Mouse (Mus musculus) brain, embryonic 14.5 days (tissue): ENCODE results near the gene Mettl7a1. TPM values are rescaled to one million over a fixed set of nuclear protein-coding genes. Genes with fewer than 3 reads are reported as not detected.
"Not testable (repeated sequence)": the region's sequence is repeated elsewhere in the genome, so short reads cannot be mapped to it uniquely, and the experiment has no call there.

ENCODE experiments used
- DNase-seq: peaks from one replicate; pipeline ENCODE4 v3.0.0-alpha.2; 2011; ENCODE audit warnings: low read depth
- CTCF ChIP-seq: fragments of 200-500 bp; IDR thresholded peaks from 2 replicates; pipeline ENCODE4 v1.5.1; 2012; ENCODE audit warnings: inconsistent platforms, mild to moderate bottlenecking, moderate library complexity, borderline replicate concordance; ENCODE audit not compliant: insufficient read depth, insufficient read length; ENCODE audit errors: extremely low read depth
- POLR2A ChIP-seq: fragments of 200-500 bp; IDR thresholded peaks from 2 replicates; pipeline ENCODE4 v1.6.1; 2012; ENCODE audit warnings: mild to moderate bottlenecking, inconsistent platforms, borderline replicate concordance; ENCODE audit not compliant: poor library complexity, insufficient read depth, insufficient read length, severe bottlenecking; ENCODE audit errors: extremely low read depth
- polyA plus RNA-seq: library from polyadenylated mRNA; depleted of rRNA; stranded (reverse); fragments of >200 nt; gene quantifications from 2 replicates; pipeline ENCODE4 v1.2.3, GENCODE M21; 2012

Mettl7a1 gene
- polyA plus RNA-seq, 1 experiment: 12.7 TPM

GRCm38 (mm10) chr15:100334629-100335028 is 30.7 kb downstream of the Mettl7a1 start, which contains the start of gene Mettl7a3:
TSS of gene Mettl7a3 (plus strand) at chr15:100334929.
- TF ChIP-seq POLR2A (no peak), CTCF (no peak)
- DNase-seq: no peak

- not testable (repeated sequence) for DNase-seq
Measured at GRCm38 (mm10) chr15:100337328-100337727, 33.4 kb downstream of the Mettl7a1 start.

- DNase-seq: peak; percentile 78
- 0 out of 2 replicates have a peak, but pooled peaks have one; percentile 18 for TF ChIP-seq CTCF
Measured at GRCm38 (mm10) chr15:100337847-100338246, 33.9 kb downstream of the Mettl7a1 start.

- not testable (repeated sequence) for DNase-seq
Measured at GRCm38 (mm10) chr15:100341314-100341980, 37.5 kb downstream of the Mettl7a1 start.

GRCm38 (mm10) chr15:100345484-100345883 is 41.5 kb downstream of the Mettl7a1 start:
- no peak for DNase-seq
- TF ChIP-seq POLR2A (no peak), CTCF (no peak)

GRCm38 (mm10) chr15:100346761-100347160 is 42.8 kb downstream of the Mettl7a1 start:
- peak; percentile 35 for DNase-seq
- TF ChIP-seq CTCF (no peak), POLR2A (no peak)

GRCm38 (mm10) chr15:100349496-100349895 is 45.6 kb downstream of the Mettl7a1 start:
- no peak for DNase-seq
- no peak for TF ChIP-seq CTCF
- TF ChIP-seq POLR2A: no peak

GRCm38 (mm10) chr15:100351501-100352060 is 47.6 kb downstream of the Mettl7a1 start:
- TF ChIP-seq CTCF (no peak), POLR2A (no peak)
- no peak for DNase-seq

GRCm38 (mm10) chr15:100352711-100353250 is 48.8 kb downstream of the Mettl7a1 start, which contains the start of the genes Methig1 and Mettl7a2:
TSS of gene Methig1 (plus strand) at chr15:100353149.
TSS of gene Mettl7a2 (plus strand) at chr15:100353200.
- no peak for DNase-seq
- TF ChIP-seq POLR2A: no peak
- no peak for TF ChIP-seq CTCF

- not testable (repeated sequence) for DNase-seq
Measured at GRCm38 (mm10) chr15:100353399-100353798, 49.5 kb downstream of the Mettl7a1 start.

GRCm38 (mm10) chr15:100355876-100356275 is 51.9 kb downstream of the Mettl7a1 start:
- TF ChIP-seq POLR2A: no peak
- no peak for TF ChIP-seq CTCF
- no peak for DNase-seq

GRCm38 (mm10) chr15:100364242-100364641 is 60.3 kb downstream of the Mettl7a1 start, which contains the start of gene Higd1c:
TSS of gene Higd1c (plus strand) at chr15:100364542.
- DNase-seq: no peak
- TF ChIP-seq POLR2A (no peak), CTCF (no peak)

GRCm38 (mm10) chr15:100365967-100366366 is 62.0 kb downstream of the Mettl7a1 start:
- not testable (repeated sequence) for DNase-seq

GRCm38 (mm10) chr15:100367119-100367518 is 63.2 kb downstream of the Mettl7a1 start:
- DNase-seq: no peak
- TF ChIP-seq CTCF (no peak), POLR2A (no peak)
